Mouse (Mus musculus): ENCODE data around the gene Gm21915. TPM values are rescaled to one million over a fixed set of nuclear protein-coding genes. Genes with fewer than 3 reads are reported as not detected.

Gene Gm21915
- not detected for total RNA-seq (2021)
- long read RNA-seq, experiment 1, result 0 reads
- long read RNA-seq, experiment 2, result 0 reads

DNA sequence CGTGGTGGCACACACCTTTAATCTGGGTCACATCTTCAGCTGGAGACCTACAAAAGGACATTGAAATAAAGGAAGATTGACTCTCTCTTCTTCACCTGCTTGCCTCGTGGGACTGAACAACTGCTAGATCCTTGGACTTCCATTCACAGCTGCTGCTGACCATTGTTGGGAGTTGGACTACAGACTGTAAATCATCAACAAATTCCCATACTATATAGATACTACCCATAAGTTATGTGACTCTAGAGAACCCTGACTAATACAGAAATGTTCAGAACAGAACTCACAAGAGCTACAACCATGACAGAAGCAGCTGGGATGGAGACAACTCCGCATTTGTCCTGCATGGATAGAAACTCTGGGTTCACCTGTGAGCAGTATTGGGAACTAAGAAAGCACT is at the start of gene Gm21915:
Gene Gm21915 (plus strand): TSS at position 301 of the 400 bp plus-strand sequence.
- DNase-seq, result no peak

DNA sequence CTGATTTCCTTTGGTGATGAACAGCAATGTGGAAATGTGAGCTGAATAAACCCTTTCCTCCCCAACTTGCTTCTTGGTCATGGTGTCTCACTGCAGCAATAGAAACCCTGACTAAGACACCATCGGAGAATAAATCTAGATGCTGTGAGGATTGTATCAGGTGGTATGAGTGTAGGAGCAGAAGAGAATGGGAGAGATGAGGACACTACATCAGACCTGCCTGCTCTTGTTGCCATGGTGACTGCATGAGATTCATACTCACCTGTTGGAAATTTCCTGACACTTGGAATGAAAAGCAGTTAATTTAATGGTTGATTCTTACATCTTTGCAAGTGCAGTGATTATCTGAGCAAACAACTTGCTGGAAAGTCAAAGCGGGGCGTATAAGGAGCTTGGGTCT is 48.1 kb upstream of the Gm21915 start:
- no peak for DNase-seq

DNA sequence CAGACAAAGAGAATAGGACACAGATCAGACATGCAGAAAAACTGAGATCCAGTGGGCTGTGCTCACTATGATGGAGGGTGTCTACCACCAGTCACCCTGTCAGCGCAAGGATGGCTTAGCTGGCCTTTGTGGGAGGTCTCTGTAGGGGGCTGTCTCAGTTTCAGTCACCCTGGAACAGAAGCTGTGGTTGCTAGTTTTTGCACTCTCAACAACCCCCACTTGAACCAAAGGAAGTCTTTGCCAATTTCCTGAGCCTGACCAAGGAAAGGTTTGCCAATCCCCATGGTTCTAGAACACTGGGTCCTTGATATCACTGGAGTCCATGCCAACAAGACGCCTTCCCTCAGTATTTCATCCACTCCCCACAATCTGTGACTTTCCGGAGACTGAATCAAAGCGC is 47.6 kb upstream of the Gm21915 start:
- DNase-seq, result no peak

DNA sequence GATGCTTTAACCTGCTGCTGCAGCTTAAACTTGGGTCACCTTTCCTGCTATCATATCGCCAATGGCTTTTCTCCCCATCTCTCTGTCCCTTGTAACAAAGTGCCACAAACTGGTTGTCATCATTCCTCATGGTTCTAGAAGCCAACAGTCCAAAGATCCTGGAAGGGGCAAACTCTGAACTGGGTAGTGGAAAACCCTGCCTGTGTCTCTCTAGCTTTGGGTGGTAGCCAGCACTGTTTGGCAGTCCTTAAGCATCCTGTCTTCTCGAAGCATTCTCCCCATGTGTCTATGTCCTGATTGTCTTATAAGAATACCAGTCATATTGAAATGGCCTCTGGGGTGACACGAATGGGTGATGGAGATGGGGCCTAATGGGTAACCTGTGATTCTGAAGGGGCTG is 45.1 kb upstream of the Gm21915 start:
- DNase-seq, result no peak

DNA sequence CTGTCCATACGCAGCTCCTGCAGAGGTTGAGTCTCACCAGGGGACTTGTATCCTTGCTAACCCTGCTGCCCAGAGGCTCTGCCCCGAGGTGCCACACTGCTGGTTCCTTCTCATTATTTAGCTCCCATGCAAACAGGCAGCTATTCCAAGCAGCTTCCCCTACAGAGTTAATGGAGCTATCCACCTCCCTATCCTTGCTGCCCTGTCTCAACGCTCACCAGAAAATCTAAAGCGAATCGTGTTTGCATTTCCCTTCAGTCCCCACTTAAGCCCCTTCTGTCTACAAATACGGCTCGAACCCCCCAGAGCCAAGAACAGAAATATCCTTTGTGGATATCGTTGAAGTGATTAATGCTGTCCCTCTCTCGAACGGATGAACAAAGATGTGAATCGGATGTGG is 43.8 kb upstream of the Gm21915 start:
- no peak for DNase-seq

DNA sequence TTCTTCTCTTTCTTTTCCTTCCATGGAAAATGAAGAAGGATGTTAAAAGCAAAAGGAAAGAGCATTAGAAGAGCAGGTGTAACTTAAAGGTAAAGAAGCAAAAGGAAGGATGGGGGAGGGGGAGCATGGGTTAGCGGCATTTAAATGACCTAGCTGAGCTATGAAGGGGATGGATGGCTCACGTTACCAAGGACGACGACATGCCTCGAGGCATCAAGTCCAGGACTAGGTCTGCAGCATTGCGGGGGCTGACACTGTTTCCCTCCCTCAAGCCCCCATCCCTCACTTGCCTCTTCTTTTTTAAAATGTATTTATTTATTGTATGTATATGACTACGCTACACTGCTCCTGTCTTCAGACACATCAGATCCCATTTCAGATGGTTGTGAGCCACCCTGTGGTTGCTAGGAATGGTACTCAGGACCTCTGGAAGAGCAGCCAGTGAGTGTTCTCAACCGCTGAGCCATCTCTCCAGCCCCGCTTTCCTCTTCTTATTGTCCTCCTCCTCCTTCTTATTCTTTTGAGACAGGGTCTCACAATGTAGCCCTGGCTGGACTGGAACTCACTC is 43.2 kb upstream of the Gm21915 start:
- no peak for DNase-seq

DNA sequence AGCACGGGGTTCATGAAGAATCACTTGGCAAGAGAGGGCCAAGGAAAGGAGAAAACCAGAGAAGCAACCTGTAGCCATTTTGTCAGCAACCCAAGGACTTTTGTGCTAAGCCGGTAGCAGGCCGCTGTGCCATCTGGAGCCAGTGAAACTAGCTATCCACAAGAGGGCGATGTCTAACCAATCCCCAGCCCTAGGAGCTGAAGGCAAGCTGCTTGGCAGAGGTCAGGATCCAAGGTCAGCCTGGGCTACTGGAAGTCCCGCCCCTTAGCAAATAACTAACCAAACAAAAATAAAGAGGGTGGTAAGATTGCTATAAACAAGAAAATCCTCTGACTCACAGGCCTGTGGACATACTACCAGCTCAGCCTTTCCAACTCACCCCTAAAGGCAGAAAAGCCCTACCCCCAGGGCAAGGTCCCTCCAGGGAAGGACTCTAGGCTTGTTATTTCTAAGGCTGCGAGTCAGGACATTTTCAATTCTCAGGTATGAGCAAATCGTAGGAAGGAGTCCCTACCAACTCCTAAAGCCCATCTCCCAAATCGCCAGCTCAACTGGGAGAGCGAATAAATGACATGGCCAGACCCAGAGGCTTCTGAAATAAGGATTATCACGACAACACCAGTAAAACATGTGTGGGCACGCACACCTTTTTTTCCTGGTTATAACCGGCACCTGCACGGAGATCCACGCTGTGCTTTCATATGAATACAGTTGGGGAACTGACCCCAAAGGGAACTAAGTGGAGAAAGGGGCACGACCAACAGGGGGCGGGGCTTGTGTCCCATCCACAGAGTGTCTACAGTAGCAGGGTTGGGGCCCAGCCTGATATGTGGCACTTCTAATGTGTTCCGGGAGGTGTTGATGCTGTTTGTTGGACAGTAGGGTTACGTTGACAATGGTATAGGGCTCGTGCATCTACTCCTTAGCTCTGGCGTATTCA is 42.0 kb upstream of the Gm21915 start:
- peak; percentile 34 for DNase-seq

DNA sequence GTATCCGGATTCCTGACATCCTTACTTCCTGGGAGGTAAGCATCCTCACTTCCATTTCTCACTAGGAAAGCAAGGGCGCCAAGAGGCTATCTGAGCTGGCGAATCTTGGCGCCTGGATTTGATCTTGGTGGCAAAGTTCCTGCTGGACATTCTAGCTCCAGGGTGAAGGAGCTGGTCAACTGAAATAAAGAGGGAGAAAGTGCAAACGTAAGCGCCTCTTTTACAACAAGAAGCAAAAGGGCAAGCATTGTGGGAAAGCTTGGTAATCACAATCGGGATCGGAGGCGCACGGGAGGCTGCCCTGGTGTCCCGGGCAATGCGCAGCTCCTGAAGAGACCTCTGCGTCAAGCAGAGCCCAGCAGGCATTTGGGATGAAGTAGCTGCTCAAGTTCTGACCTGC is 41.0 kb upstream of the Gm21915 start:
- no peak for DNase-seq

DNA sequence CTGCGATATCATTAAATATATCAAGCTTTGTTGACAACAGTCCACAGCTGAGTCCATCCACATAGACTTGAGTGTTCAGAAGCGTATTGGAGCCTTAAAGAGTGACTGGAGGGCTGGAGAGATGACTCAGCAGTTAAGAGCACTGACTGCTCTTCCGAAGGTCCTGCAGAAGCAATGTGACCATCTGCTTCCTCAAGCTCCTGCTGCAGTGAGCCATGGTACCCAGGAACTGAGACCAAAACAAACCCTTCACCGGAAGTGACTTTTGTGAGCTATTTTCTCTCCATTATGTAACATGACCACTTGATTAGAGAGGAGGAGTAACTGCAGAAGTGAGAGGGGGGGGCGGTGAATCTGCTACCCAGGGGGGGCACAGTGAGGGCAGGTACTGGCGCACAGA is 39.3 kb upstream of the Gm21915 start:
- DNase-seq, result no peak

DNA sequence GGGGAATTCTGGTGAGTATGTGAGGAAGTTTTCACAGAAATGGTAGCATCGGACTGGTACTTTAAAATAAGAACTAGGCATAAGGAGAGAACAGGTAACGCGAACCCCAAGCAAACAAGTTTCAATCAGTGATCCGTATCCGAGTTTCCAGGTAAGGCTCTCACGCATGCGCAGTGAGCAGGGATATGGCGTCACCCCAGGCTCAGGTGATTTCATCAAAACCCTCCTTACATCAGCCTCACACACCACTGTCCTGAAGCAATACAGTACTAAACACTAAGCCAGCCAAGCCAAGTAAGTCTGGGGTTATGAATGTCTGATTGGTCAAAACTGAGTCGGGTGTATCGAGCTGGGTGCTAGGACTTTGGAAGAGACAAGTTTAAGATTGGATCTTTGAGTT is 38.9 kb upstream of the Gm21915 start:
- DNase-seq, result no peak

DNA sequence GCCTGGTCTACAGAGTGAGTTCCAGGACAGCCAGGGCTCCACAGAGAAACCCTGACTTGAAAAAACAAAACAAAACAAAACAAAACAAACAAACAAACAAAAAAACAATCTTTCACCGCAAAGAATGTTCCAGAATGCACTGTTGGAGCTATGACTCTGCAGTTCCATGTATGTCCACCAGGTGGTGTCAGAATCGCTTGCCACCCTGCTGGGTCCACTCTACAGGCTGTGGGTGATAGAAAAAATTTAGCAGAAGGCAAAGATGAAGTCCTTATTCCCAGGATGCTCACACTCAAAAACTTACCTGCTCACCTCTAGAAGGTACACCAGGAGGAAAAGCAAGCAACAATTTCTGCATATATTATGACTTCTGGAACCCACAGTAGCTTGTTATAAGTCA is 34.4 kb upstream of the Gm21915 start:
- peak; percentile 70 for DNase-seq

DNA sequence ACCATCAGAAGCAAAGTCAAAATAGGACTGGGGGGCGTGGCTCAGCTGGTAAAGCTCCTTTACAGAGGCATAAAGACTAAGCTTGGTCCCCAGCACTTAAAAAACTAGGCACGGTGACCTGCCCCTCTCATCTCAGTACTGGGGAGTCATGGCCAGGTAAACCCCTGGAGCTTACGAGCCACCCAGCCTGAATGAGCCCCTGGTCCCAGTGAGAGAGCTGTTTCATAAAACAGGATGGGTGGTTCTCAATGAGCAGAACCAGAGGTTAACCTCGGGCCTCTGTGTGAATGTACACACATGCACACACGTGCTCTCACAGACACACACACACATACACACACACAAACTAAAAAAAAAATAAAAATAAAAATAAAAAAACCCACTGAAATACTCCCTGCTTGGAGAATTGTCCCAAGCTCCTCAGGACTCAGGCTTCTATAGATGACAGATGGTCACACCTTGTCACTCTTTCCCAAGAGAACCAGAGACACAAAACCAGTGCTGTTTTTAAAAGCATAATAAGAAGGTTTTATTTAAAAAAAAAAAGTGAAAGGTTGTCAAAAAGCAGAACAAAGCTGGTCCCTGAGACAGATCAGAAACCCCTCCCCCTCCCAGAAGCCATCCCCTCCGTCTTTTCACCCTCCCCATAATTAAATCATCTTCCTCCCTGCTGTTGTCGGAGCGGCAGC is 32.6 kb upstream of the Gm21915 start:
- no peak for DNase-seq

DNA sequence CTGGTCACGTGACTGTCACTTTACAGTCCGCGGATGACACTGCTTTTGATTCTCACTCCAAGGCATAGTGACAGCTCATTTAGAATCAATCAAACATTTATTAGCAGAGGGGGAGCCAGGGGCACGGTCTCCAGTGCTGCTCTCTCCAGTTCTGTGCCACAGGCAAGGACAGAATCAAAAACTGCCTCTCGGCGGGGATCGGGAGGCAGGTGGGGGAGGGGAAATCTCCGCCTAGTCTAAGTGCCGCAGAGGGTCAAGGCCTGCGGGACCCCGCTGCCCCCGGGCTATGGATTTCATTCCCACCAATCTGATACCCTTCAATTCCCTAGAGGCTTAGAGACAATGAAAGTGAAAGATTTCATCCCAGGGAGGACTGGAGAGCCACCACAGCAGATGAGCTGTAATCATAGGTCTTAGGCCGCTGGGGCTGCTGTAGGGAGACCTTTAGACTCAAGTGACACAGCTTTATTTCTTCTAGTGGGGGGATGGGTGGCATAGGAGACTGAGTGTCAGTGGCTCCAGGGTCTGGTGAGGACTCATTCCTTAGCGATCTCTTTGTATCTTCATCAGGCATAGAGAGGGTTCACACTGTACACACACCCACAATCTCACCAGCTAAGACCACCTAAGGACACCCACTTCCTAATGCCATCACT is 31.9 kb upstream of the Gm21915 start:
- DNase-seq, result peak; percentile 38

DNA sequence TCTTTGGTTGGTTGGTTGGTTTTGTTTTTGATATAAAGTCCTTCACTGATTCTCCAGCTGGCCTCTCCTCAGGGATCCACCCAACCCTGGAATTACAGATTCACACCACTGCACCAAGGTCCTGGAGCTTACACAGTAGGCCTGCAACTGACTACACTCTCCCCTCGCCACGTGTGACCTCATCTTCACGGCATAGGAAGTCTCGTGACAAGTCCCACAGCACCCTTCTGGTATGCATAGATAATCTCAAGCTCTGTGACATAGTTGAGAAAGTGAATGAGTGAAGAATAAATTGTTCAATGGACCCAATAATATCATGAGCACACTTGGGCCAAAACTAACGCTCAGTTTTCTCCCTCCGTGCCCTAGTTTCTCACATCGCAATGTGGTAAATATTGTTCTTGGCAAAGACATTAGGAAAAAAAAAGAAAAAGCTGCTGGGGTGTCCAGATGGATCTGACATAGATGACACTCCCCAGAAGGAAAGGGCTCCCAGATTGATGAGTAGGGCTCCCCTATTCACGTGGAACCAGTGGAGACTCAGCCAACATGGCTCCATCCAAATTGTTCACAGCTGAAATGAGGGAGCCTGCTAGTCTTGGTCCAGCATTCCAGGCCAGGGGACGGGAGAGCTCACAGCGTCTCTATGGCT is 30.8 kb upstream of the Gm21915 start:
- no peak for DNase-seq

DNA sequence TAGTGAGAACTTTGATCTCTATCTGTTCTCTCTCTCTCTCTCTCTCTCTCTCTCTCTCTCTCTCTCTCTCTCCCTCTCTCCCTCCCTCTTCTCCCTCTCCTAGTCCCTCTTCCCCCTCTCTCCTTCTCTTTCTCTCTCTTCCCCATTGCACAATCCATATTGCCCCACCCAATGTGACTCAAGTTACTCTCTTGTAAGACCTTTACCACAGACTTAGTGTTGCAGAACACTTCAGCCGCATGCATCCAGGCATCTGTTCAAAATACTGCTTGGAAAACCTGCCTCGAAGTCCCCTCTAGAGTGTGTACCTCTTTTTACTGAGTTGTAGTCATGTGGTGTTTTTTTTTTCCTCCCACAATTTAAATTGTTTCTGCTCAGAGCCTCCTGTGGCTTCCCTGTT is 29.1 kb upstream of the Gm21915 start:
- no peak for DNase-seq

DNA sequence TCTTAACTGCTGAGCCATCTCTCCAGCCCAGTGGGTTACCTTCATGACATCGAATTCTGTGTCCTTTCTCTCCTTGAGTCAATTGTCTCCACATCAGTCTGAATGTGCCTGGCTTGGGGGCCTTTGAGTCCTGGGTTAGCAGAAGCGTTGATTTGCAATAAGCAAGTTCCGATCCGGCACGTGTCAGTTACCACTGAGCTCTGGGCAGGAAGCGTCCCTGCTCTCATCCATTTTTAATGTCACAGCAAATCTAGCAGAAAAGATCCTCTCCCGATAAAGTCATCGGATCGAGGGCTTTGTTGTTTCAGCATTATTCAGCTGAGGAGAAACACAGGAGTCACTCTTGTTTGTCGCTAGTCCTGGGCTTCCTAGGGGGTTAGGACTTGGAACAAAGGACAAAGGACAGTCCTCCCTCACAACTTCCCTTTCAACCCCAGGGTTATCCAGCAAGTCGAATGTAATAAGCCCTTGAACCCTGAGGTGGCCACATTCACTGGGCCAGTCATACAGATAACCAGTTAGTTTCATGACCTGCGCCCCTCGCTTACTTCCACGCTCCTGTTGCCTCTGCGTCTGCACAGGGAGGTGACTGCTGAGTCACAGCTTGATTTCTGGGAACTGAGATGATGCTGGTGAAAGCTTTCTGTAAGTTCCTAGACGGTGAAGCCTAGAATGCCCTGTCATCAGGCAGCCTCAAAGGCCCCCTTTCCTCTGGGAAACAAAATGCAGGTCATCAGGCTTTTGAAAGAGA is 27.8 kb upstream of the Gm21915 start:
- no peak for DNase-seq

DNA sequence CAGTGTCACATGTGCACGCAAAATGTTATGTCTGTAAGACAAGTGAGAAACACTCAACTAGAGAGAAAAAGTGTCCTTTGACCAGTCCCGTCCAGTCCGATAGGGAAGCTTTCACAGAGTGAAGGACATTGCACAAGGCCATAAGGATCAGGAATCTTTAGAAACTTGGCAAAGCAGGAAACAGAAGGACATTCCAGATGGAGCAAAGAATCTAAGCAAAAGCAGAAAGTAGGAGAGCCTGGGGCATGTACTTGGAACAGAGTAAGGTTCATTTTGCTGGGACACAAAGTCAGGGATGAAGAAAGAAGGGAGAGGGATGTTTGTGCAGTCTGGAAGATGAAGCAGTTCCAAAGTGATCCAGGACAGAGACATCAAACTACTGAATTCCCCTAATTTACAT is 21.0 kb upstream of the Gm21915 start:
- DNase-seq, result no peak

DNA sequence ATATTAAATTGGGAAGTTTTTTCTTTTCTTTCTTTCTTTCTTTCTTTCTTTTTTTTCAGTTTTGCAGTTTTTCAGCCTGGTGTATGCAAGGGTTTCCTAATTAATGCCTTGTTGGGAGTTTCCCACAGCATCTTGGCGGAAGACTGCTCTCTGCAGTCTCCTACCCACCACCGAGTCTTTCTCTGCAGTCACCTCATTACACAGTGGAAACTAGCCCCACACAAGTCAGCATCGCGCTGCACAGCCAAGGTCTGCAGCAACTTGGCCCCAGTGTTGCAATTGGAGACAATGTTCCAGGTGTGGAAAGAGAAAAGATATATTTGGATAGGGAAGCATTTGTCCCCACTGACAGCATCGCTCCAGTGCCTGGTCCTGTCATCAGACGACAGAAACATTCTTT is 20.4 kb upstream of the Gm21915 start:
- no peak for DNase-seq

DNA sequence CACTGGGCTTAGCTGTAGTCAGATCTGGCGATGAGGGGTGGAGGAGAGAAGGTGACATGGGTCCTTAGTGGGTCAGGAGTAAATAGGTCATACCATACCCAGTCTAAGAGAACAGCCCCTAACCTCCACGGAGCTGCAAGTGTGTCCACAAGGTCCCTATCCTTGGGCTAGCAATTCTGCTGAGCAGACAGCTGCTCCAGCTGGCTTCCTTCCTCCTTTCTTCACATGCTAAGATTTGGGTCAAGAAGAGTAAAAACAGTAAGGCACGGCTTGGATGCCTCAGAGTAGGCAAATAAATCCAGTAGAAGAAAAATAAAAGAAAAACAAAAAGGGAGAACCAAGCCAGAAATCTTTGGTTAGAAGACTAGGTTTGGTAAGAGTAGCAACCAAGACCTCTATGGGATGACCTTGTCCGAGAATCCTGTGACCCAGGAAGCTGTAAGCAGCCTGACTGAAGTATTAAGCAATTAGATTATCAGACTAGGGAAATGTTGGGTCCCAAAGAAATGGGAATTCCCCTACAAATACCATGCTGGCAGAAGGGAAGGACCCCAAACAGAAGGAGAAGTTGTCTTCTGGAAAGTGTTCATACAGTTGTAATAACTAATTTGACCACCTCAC is 19.1 kb upstream of the Gm21915 start:
- DNase-seq, result no peak

DNA sequence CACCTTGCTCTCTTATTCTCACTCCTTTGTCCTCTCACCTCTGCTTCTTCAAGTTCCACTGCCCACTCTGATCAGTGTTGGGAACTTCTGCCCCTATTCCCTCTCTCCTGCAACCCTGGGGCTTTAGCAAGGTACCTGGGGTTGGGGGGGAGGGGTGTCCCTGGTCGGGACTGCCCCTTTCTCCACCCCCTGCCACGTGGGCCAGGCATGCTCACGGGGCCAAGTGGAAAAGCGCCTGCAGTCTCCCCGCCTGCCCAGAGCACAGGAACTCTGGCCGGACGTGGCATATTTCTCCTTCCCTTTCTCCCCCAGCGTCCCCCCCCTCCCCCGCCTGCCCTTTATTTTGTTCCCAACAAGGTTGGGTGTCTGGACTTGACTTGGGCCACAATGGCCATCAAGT is 17.7 kb upstream of the Gm21915 start:
- no peak for DNase-seq

DNA sequence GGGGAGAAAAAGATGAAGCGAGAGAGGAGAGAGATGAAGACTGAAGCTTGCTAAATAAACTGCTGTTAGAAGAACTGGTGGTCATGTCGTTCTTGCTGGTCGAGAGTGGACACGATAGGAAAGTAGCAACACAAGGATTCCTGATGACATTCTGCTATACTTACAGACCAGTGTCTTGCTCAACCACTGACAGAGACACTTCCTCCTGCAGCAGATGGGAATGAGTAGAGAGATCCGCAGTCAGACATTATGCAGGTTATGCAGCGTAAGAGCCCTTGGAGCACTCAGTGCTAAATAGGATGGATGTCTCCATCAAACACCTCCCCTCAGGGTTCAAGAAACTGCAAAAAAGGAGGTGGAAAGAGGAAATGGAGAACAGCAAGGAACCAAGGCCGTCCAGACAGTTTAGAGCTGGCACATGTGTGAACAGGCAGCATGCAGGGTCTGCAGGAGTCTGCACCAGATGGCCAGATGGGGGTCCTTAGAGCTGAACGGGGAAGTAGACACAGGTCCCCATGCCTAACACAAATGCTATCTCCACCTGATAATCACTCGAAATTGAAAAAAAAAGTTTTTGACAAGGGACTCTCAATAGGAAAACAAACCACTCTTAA is 4.1 kb upstream of the Gm21915 start:
- DNase-seq, result no peak
